Mouse (Mus musculus): ENCODE measurements around the gene Aox4.

The Aox4 gene

GRCm38 (mm10) chr1:58210203-58210602, at the start of gene Aox4:
Aox4 (plus strand) TSS chr1:58210397.
- in situ Hi-C loops (cut with MboI, MseI), result no loop called here

- in situ Hi-C loops (cut with MboI, MseI), result no loop called here
Measured at GRCm38 (mm10) chr1:58169893-58170292, 40.3 kb upstream of the Aox4 start.

GRCm38 (mm10) chr1:58188514-58189175, 21.6 kb upstream of the Aox4 start:
- in situ Hi-C loops (cut with MboI, MseI), result no loop called here

DNA sequence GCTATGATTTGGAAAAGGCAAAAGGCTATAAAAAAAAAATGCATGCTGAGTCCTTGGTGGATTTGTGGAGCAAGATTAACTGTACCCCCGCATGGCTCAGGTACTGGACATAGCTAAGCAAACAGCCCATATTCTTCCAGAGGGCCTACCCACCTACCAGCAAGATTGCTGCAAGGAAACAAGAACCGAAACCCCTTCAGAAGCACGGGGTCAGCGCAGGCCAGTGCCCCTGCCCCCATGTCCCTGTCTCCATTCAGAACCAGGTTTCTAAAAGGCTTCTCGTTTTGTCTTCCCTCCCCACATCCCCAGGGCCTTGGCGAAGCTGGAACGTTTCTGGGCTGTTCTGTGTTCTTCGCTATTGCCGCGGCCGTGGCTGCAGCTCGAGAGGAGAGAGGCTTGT, 15.9 kb upstream of the Aox4 start:
- in situ Hi-C loops (cut with MboI, MseI), result no loop called here

DNA sequence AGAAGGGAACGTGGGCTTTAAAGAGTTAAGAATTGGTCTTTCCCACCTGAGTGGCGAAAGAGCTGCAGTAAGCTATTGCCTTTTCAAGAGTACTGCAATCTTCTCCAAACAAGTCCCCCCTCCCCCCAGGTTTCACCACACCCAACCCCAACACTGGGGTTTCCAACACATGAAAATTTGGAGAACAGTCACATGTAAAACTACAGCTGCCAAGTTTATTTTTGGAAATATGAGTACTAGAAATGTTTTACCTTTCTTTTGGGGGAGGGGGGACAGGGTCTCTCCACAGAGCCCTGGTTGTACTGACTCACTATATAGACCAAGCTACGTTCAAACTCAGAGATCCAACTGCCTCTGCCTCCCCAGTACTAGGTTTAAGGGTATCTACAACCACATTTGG, 15.2 kb upstream of the Aox4 start:
- in situ Hi-C loops (cut with MboI, MseI), result no loop called here

DNA sequence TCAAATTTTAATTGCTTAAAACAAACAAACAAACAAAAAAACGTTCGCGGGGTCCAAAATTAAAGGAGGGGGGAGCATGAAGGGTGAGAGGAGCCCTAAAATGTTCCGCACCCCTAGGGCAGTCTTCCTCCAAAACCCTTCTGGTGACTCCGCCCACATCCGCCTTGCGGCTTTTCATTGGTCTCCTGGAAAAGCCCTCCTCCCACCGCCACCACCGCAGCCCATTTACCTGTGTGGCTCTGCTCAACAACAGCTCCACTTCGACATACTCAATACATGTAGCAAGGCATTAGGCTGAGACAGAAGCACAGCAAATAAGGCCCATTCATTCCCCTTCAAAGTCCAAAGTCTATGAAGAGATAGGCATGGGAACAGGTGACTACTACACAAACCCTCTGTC, 14.7 kb upstream of the Aox4 start:
- in situ Hi-C loops (cut with MboI, MseI), result no loop called here

- in situ Hi-C loops (cut with MboI, MseI), result no loop called here
Measured at GRCm38 (mm10) chr1:58197023-58197422, 13.2 kb upstream of the Aox4 start.

DNA sequence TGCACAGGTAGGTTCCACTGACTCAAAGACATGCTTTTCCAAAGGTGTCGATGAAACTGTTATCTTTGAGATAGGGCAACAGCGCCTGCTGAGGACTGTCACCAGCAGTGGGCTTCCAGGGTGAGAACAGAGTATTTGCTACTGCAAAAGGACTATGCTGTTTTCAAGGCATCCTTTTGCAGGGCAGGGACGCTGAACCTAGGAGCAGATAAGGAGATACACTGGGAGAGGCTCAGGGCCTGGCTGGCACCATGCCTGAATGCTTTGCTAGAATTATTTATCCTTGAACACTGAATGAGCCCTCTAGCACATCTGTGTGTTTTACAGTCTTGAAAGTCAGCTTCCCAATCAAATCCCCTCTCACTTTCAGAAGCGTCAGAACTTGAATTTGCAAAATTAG, 11.8 kb upstream of the Aox4 start:
- in situ Hi-C loops (cut with MboI, MseI), result no loop called here

- in situ Hi-C loops (cut with MboI, MseI), result no loop called here
Measured at GRCm38 (mm10) chr1:58212805-58213204, 2.6 kb downstream of the Aox4 start.

GRCm38 (mm10) chr1:58213838-58214237, 3.6 kb downstream of the Aox4 start:
- in situ Hi-C loops (cut with MboI, MseI), result no loop called here

DNA sequence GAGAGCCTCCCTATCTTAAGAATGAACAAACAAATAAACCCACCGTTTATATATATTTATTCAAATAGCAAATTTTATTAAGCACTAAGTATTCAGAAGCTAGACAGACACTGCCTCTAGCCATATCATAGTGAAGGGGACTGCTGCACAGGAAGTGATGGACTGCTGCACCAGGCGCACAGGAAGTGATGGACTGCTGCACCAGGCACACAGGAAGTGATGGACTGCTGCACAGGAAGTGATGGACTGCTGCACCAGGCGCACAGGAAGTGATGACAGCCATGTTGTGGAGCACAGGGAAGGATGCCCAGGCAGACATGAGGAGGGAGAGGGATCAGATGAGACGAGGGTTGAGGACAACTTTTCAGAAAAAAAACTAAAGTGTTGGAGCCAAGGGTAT, 5.2 kb downstream of the Aox4 start:
- in situ Hi-C loops (cut with MboI, MseI), result no loop called here

DNA sequence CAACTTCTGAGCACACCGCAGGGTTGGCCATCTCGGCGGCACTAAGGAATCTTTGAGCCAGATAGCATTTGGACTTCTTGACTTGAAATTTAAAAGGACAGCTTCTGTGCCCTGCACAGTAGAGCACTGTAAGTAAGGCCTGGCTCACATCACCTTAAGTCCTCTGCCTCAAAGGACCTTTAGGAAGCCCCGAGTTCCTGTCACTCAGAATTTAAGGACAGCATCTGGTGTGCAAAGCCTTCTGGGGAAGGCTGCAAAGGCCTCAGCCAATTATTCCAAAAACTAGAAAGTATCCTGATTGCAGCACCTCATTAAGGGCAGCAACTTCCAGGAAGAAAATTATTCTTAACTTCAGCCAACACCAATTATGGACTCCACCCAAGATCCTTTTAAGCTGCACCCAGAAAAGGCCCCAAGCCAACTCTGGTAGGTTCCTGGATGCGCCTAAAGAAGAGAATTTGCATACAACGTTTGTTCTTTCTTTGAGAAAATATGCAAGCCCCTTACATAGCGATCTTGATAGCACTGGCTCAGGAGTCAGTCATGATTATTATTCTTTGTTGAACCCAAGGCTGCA, 5.8 kb downstream of the Aox4 start:
- in situ Hi-C loops (cut with MboI, MseI), result no loop called here

DNA sequence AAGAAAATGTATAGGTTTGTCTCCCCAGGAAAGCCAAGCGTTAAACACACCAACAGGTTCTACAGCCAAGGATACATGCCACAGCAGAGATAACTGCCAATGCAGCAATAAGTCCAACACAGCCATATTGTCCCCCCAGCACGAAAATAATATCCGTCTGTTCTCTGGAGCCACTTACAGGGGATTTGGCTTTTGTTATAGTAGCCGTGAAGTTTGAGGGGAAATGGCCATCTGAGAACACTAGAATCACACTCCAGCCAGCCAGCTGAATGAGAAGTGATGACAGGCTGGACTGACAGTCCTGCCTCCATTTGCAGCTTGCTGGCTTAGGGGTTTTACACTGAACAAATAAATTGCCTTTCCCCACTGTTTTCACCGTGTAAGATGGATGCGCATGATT, 10.9 kb downstream of the Aox4 start:
- in situ Hi-C loops (cut with MboI, MseI), result no loop called here

DNA sequence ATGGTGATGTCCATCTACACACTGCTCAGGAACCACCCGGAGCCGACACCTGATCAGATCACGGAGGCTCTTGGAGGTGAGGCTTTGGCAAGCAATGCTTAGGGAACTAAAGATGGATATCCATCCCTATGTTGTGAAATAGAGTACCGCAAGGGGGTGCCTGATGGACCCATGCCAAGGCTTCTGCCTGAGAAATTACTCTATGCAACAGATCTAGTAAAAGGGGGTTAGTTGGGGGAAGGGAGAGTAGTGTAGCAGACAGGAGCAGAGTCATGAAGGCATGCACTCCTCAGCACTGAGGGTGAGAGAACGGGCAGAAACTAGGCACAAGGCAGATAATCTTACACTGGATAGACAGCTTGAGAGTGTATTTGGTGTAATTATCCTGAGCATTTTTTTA, 11.7 kb downstream of the Aox4 start:
- in situ Hi-C loops (cut with MboI, MseI), result no loop called here

DNA sequence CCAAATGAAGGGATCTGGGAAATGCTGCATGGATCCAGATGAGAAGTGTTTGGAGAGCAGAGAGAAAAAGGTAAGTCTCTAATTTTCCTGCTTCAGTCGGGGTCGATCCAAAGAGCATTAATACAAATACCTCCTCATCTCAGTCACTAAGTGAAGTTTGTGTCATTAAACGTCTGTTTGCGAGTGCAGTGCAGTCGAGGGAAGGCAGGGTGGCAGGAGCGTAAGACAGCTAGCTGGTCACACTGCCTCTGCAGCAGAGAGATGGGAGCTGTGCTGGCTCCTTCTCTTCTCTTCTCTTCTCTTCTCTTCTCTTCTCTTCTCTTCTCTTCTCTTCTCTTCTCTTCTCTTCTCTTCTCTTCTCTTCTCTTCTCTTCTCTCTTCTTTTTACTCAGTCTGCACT, 17.9 kb downstream of the Aox4 start:
- in situ Hi-C loops (cut with MboI, MseI), result no loop called here

- in situ Hi-C loops (cut with MboI, MseI), result no loop called here
Measured at GRCm38 (mm10) chr1:58228916-58229315, 18.7 kb downstream of the Aox4 start.

DNA sequence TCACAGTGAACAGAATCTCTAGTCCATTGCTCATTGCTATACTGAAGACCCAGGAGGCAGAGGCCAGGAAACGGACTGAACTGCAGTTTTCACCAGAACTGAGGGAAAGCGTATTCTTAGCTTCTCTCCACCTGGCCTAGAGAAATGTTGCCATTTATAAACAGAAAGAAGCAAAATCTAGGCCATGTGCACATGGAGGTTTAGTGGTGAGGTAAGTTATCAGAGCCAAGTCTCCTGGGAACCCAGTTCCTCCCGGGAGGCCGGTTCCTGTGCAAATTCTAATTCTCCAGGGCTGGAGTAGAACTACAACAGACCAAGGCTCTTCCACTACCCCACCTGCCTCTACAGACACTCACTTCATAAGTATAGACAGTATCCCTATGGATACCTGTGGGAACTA, 19.6 kb downstream of the Aox4 start:
- in situ Hi-C loops (cut with MboI, MseI), result no loop called here

GRCm38 (mm10) chr1:58230542-58230941, 20.3 kb downstream of the Aox4 start:
- in situ Hi-C loops (cut with MboI, MseI), result no loop called here

DNA sequence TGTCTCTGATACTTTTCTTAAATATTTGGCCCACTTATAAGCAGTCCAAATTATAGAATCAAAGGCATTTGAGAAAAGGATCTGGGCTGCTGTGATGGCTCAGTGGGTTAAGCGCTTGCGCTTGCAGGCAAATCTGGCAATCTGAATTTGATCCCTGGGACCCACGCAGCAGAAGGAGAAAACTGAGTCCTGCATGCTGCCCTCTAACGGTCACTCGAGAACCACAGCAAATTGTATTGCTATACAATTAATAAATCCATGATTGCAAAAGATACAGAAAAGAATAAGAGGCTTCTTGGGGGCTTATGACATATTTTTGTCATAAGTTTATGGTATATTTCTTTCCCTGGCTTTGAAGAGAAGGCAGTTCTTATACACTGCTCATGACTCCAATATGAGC, 25.2 kb downstream of the Aox4 start:
- in situ Hi-C loops (cut with MboI, MseI), result no loop called here

DNA sequence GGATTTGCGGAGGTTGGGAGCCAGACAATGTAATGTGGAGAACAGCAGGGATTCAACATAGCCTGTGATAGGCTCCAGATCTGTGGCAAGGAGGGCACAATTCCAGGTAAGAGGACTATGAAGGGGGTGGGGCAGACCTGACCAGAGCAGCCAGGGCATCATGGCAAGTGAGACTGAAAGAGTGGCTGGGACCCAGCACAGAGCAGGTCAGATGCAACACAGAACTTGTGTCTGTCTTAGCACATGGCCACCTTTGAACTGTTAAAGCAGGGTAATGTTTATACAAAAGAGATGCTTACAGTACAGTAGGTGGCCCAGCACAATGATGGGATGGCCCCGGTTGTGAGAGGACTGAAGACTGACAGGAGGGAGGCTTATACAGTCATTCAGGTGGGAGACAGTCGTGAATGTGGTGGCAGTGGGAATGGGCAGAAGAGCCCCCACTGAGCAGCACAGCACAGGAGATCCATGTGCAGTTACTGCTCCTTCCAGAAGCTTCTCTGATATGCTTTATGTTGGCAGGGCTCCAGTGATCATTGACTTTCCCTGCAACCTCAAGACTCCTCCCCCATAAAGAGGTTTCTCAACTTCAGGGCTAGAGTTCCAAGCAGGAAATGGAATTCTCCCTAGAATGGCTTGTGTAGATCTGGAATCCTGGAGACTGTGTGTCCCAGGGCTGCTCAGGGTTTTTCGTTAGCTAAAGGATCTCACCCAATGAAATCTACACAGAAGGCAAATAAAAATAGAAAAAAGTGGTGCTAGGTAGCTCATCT, 27.5 kb downstream of the Aox4 start:
- in situ Hi-C loops (cut with MboI, MseI), result no loop called here

DNA sequence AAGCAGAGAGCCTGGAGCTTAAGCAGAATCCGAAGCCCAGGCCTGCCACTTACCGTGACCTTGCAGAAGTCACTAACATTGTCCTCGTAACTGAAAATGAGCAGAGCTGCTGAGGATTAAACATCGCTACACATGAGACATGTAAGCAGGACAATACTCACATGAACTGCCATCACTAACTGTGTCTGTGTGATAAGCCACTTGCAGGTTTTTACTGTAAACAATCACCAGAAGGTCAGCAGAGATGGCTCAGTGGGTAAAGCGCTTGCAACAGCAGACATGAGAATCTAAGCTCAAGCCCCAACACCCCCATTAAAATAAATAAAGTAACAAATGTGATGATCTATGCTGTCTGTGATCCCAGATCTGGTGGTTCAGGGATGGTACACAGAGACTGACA, 28.2 kb downstream of the Aox4 start:
- in situ Hi-C loops (cut with MboI, MseI), result no loop called here

DNA sequence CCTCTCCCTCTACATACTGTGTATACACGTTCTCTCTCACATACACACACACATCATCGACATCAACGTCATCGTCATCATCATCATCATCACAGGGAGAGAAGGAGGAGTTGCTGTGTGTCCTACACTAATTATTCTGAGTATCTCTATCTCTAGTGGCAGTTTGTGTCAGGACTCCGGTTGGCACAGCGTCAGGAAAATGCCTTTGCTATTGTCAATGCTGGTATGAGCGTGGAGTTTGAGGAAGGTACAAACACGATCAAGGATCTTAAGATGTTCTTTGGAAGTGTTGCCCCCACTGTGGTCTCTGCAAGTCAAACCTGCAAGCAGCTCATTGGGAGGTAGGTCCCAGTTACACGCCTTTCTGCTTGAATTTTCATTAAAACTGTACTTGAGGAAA, 28.8 kb downstream of the Aox4 start:
- in situ Hi-C loops (cut with MboI, MseI), result no loop called here

GRCm38 (mm10) chr1:58240347-58240746, 30.1 kb downstream of the Aox4 start:
- in situ Hi-C loops (cut with MboI, MseI), result no loop called here
